ENCODE assay signal across 25 mouse cellular contexts in the genomic region with DNA sequence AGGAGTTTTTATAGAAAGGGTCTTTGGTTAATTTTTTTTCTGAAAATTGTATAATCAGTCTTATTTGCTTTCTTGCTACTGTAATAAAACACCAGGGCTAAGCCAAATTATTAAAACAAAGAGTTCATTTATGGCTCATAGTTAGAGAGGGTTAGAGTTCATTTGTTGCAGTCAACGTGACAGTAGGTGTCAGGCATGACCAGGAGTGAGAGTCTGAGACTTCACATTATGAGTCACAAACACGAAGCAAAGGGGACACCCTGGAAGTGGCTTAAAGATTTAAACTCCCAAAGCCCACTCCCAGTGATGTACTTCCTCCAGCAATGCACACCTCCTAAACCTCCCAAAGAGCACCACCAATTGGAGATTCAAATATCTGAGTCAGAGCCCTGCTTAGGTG.
"Had no signal": no experiment of that assay in that cellular context is flagged by ENCODE, and none has a peak within 500 bp of the region (broad histone marks: within the 10 kb centered on the region; RNA-seq: fewer than 3 reads in every experiment).

No protein-coding gene starts in this region.

- H3K27ac ChIP-seq: embryonic facial prominence, embryonic 10.5 days; embryonic facial prominence, embryonic 12.5 days; embryonic facial prominence, embryonic 13.5 days; embryonic facial prominence, embryonic 15.5 days; forebrain, embryonic 10.5 days; forebrain, embryonic 12.5 days; forebrain, embryonic 13.5 days; forebrain, embryonic 15.5 days; gastrocnemius, adult 2 months; heart, adult 2 months had no signal

- H3K9ac ChIP-seq: embryonic facial prominence, embryonic 12.5 days; embryonic facial prominence, embryonic 13.5 days; embryonic facial prominence, embryonic 15.5 days; forebrain, embryonic 12.5 days; forebrain, embryonic 13.5 days; forebrain, embryonic 15.5 days; forebrain, postnatal 0 days had no signal

- H3K4me1 ChIP-seq: embryonic facial prominence, embryonic 12.5 days; embryonic facial prominence, embryonic 15.5 days; forebrain, embryonic 10.5 days; forebrain, embryonic 15.5 days had no signal

- DNase-seq: cerebellum, adult 8-10 months; cerebellum, adult 9-10 months; cerebellum, adult 9-11 months; cerebellum, postnatal 10 days; cerebellum, postnatal 14 days; cerebellum, postnatal 25 days; cerebellum, postnatal 36 days; embryo, embryonic 11 days; forebrain, postnatal 0 days; gastrocnemius, adult 2 months; gastrocnemius, postnatal 10 days; gastrocnemius, postnatal 14 days; gastrocnemius, postnatal 25 days; gastrocnemius, postnatal 36 days; heart, adult 18-20 months; heart, adult 2 months had no signal

- H3K36me3 ChIP-seq: embryonic facial prominence, embryonic 10.5 days; embryonic facial prominence, embryonic 12.5 days; embryonic facial prominence, embryonic 13.5 days; embryonic facial prominence, embryonic 15.5 days; forebrain, embryonic 10.5 days; forebrain, embryonic 12.5 days; forebrain, embryonic 15.5 days had no signal

- H3K4me3 ChIP-seq: embryonic facial prominence, embryonic 10.5 days; embryonic facial prominence, embryonic 12.5 days; embryonic facial prominence, embryonic 13.5 days; embryonic facial prominence, embryonic 15.5 days; erythroblast, embryonic 14.5 days; forebrain, embryonic 10.5 days; forebrain, embryonic 12.5 days; forebrain, embryonic 13.5 days; forebrain, embryonic 15.5 days; gastrocnemius, adult 2 months; heart, adult 2 months had no signal

- H3K9me3 ChIP-seq: embryonic facial prominence, embryonic 10.5 days; embryonic facial prominence, embryonic 12.5 days; embryonic facial prominence, embryonic 13.5 days; embryonic facial prominence, embryonic 15.5 days; forebrain, embryonic 10.5 days; forebrain, embryonic 12.5 days; forebrain, embryonic 13.5 days; forebrain, embryonic 15.5 days had no signal

- H3K27me3 ChIP-seq: embryonic facial prominence, embryonic 15.5 days; forebrain, embryonic 12.5 days; forebrain, embryonic 13.5 days; forebrain, embryonic 15.5 days had no signal

- H3K4me2 ChIP-seq: embryonic facial prominence, embryonic 12.5 days; embryonic facial prominence, embryonic 13.5 days; embryonic facial prominence, embryonic 15.5 days; forebrain, embryonic 12.5 days; forebrain, embryonic 13.5 days; forebrain, embryonic 15.5 days had no signal
